Mouse (Mus musculus): ENCODE measurements around the gene Dppa4.

The Dppa4 gene

GRCm38 (mm10) chr16:48326903-48327302 lies 43.4 kb downstream of the Dppa4 start:
- no peak for DNase-seq

- no peak for DNase-seq
Observed at GRCm38 (mm10) chr16:48328420-48328819, 44.9 kb downstream of the Dppa4 start.

GRCm38 (mm10) chr16:48331822-48332221 lies 48.3 kb downstream of the Dppa4 start:
- no peak for DNase-seq

- no peak for DNase-seq
Observed at GRCm38 (mm10) chr16:48335326-48335725, 51.8 kb downstream of the Dppa4 start.
